Mouse (Mus musculus) megakaryocyte, adult 5-6 weeks (primary cell): ENCODE results near the gene Bend6. TPM values are rescaled to one million over a fixed set of nuclear protein-coding genes. Genes with fewer than 3 reads are reported as not detected.

Experiments used
- ATAC-seq: 2 replicates; pipeline ENCODE4 v1.8.0; 2016; ENCODE audit warnings: mild to moderate bottlenecking, inconsistent platforms; ENCODE audit not compliant: poor library complexity, severe bottlenecking
- total RNA-seq, 2 experiments: library from RNA; stranded (forward) in 1 of 2; stranded (reverse) in 1 of 2; fragments of 153-499, 151-499 nt in 1 of 2; fragments of 221-1000, 200-1000 nt in 1 of 2; gene quantifications; 2 replicates each; pipeline versions ENCODE4 v1.2.3 to v1.2.4; 2015 to 2017

Gene Bend6
- total RNA-seq (2015) (not detected in 2 replicates), total RNA-seq (2017) (0.77 TPM in 1 of 2 replicates, not detected in the other)

- ATAC-seq: peak; percentile 66
Measured at GRCm38 (mm10) chr1:33907421-33908190, at the start of gene Bend6. Bend6 (minus strand) TSS chr1:33907816.

GRCm38 (mm10) chr1:33955626-33956025, 48.0 kb upstream of the Bend6 start:
- no peak for ATAC-seq

- no peak for ATAC-seq
Measured at GRCm38 (mm10) chr1:33948511-33948910, 40.9 kb upstream of the Bend6 start.

GRCm38 (mm10) chr1:33947838-33948237, 40.2 kb upstream of the Bend6 start:
- ATAC-seq: no peak

GRCm38 (mm10) chr1:33946601-33947395, 39.2 kb upstream of the Bend6 start:
- no peak for ATAC-seq

- no peak for ATAC-seq
Measured at GRCm38 (mm10) chr1:33945756-33946155, 38.1 kb upstream of the Bend6 start.

- no peak for ATAC-seq
Measured at GRCm38 (mm10) chr1:33944977-33945750, 37.5 kb upstream of the Bend6 start.

GRCm38 (mm10) chr1:33943943-33944342, 36.3 kb upstream of the Bend6 start:
- no peak for ATAC-seq

GRCm38 (mm10) chr1:33942638-33943037, 35.0 kb upstream of the Bend6 start:
- ATAC-seq: no peak

GRCm38 (mm10) chr1:33940364-33940928, 32.8 kb upstream of the Bend6 start:
- no peak for ATAC-seq

GRCm38 (mm10) chr1:33939828-33940227, 32.2 kb upstream of the Bend6 start:
- no peak for ATAC-seq

- ATAC-seq: no peak
Measured at GRCm38 (mm10) chr1:33935946-33936345, 28.3 kb upstream of the Bend6 start.

- no peak for ATAC-seq
Measured at GRCm38 (mm10) chr1:33932845-33933499, 25.4 kb upstream of the Bend6 start.

- ATAC-seq: no peak
Measured at GRCm38 (mm10) chr1:33932196-33932595, 24.6 kb upstream of the Bend6 start.

GRCm38 (mm10) chr1:33931791-33932190, 24.2 kb upstream of the Bend6 start:
- ATAC-seq: no peak

GRCm38 (mm10) chr1:33927466-33927865, 19.9 kb upstream of the Bend6 start:
- no peak for ATAC-seq

- no peak for ATAC-seq
Measured at GRCm38 (mm10) chr1:33925283-33925682, 17.7 kb upstream of the Bend6 start.

- no peak for ATAC-seq
Measured at GRCm38 (mm10) chr1:33922975-33923374, 15.4 kb upstream of the Bend6 start.

- no peak for ATAC-seq
Measured at GRCm38 (mm10) chr1:33916554-33916953, 8.9 kb upstream of the Bend6 start.

GRCm38 (mm10) chr1:33911589-33911988, 4.0 kb upstream of the Bend6 start:
- ATAC-seq: no peak
